Mouse (Mus musculus): ENCODE results near the gene Abhd11. TPM values are rescaled to one million over a fixed set of nuclear protein-coding genes. Genes with fewer than 3 reads are reported as not detected.

Gene Abhd11
- total RNA-seq, 2 experiments from 2014 or later = 64.1 to 69.1 TPM

DNA sequence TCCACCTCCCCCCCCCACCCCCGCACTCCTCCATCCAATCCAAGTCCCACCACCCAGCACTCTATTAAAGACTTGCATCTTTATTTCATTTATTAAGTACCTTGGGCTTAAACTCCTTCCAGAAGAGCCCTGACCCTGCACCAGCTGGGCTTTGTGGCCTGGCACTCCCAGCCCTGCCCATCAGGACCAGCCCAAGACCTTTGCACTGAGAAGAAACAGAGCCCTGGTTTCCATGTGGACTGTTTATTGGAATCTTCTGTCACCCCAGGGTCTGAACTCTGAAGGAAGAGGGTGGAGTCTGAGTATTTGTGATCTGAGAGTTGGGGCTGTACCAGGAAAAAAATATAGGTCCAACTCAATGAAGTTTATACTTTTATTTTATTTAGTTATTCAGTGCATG is 25.8 kb upstream of the Abhd11 start:
- no peak for DNase-seq
- intact Hi-C loops (cut with DNase I; ENCODE audit: low total_unique reads) = no loop called here

GRCm38 (mm10) chr5:134983771-134984170 is 25.2 kb upstream of the Abhd11 start:
- DNase-seq = no peak
- intact Hi-C loops (cut with DNase I; ENCODE audit: low total_unique reads) = no loop called here

GRCm38 (mm10) chr5:134985633-134986297 is 23.2 kb upstream of the Abhd11 start, which contains the start of gene Cldn3:
Gene Cldn3, plus strand, starts transcription at chr5:134986214.
- intact Hi-C loops (cut with DNase I; ENCODE audit: low total_unique reads) = no loop called here
- DNase-seq = peak; percentile 40

DNA sequence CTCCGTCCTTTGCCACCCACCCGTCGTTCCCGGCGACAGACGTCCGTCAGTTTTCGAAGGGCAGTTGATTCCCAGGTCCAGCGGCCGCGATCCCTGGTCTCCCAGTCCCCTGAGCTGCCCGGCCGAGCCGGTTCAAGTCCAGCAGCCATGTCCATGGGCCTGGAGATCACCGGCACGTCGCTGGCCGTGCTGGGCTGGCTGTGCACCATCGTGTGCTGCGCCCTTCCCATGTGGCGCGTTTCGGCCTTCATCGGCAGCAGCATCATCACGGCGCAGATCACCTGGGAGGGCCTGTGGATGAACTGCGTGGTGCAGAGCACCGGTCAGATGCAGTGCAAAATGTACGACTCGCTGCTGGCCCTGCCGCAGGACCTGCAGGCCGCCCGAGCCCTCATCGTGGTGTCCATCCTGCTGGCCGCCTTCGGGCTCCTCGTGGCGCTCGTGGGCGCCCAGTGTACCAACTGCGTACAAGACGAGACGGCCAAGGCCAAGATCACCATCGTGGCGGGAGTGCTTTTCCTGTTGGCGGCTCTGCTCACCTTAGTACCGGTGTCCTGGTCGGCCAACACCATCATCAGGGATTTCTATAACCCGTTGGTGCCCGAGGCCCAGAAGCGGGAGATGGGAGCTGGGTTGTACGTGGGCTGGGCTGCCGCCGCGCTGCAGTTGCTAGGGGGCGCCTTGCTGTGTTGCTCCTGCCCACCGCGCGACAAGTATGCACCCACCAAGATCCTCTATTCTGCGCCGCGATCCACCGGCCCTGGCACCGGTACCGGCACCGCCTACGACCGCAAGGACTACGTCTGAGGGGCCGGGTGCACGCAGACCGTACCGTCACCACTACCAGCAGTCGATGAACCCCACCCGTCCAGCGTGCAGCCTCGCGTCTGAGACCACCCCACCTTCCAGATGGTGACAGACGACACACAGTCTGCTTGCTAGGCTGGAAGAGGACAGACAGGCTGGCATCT is 22.4 kb upstream of the Abhd11 start:
- no peak for DNase-seq
- intact Hi-C loops (cut with DNase I; ENCODE audit: low total_unique reads) = no loop called here

- no peak for DNase-seq
Observed at GRCm38 (mm10) chr5:134989166-134989565, 19.8 kb upstream of the Abhd11 start.

DNA sequence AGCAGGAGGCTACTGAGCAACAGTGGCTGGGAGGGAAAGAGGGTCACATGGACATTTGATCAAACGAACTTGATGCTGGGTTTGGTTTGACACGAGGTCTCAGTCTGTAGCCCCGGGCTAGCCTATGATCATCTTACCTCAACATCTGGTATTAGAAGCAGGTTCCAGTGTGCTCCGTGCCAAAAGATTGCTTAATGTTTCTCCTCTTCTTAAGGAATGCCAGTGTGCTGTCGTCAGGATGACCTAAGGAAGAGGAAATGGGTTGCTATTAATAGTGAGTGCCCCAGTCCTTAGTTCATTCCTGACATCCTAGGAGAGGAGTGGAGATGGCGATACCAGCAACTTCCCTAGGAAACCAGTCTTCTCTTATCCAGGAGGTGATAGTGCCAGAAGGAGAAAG is 19.2 kb upstream of the Abhd11 start:
- intact Hi-C loops (cut with DNase I; ENCODE audit: low total_unique reads) = no loop called here
- DNase-seq = no peak

More at GRCm38 (mm10) chr5:134989166-134989565, 19.8 kb upstream of the Abhd11 start:
- intact Hi-C loops (cut with DNase I; ENCODE audit: low total_unique reads) = no loop called here

- intact Hi-C loops (cut with DNase I; ENCODE audit: low total_unique reads) = no loop called here
- no peak for DNase-seq
Observed at GRCm38 (mm10) chr5:134992566-134992965, 16.4 kb upstream of the Abhd11 start.

DNA sequence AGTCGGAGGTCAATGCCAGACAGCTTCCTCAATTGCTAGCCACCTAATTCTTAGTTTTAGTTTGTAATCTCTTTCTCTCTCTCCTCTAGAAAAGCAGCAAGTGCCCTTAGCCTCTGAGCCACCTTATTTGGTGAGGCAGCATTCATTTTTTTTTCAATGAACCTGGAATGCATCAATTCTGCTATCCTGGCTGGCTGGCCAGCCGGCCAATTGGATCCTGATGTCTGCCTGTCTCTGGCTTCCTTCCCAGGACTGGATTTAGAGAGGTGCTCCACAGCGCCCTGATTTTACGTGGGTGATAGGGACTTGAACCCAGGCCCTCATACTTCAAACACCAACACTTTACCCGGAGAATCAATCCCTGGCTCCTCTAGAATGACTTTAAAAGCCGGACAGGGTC is 10.6 kb upstream of the Abhd11 start:
- DNase-seq = no peak
- intact Hi-C loops (cut with DNase I; ENCODE audit: low total_unique reads) = no loop called here

GRCm38 (mm10) chr5:134999797-135000196 is 9.2 kb upstream of the Abhd11 start:
- no peak for DNase-seq
- intact Hi-C loops (cut with DNase I; ENCODE audit: low total_unique reads) = no loop called here

DNA sequence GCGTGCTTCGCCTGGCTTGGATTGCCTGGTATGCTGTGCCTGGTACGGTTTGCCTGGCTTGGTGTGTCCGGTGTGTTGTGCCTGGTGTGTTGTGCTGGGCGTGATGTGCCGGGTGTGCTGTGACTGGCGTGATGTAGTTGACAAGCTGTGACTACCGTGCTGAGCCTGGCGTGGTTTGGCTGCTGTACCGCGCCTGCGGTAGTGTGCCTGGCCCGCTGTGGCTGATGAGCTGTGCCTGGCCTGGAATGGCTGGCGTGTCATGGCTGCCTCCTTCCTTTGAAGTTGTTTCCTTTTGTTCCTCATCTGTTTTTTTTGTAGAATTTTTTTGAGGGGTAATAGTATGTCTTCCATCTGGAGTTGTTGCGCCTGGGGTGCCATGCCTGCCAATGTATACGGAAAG is 8.2 kb upstream of the Abhd11 start:
- no peak for DNase-seq
- intact Hi-C loops (cut with DNase I; ENCODE audit: low total_unique reads) = no loop called here

GRCm38 (mm10) chr5:135001309-135001708 is 7.6 kb upstream of the Abhd11 start:
- no peak for DNase-seq
- intact Hi-C loops (cut with DNase I; ENCODE audit: low total_unique reads) = no loop called here

GRCm38 (mm10) chr5:135002151-135002550 is 6.8 kb upstream of the Abhd11 start:
- no peak for DNase-seq
- intact Hi-C loops (cut with DNase I; ENCODE audit: low total_unique reads) = no loop called here

DNA sequence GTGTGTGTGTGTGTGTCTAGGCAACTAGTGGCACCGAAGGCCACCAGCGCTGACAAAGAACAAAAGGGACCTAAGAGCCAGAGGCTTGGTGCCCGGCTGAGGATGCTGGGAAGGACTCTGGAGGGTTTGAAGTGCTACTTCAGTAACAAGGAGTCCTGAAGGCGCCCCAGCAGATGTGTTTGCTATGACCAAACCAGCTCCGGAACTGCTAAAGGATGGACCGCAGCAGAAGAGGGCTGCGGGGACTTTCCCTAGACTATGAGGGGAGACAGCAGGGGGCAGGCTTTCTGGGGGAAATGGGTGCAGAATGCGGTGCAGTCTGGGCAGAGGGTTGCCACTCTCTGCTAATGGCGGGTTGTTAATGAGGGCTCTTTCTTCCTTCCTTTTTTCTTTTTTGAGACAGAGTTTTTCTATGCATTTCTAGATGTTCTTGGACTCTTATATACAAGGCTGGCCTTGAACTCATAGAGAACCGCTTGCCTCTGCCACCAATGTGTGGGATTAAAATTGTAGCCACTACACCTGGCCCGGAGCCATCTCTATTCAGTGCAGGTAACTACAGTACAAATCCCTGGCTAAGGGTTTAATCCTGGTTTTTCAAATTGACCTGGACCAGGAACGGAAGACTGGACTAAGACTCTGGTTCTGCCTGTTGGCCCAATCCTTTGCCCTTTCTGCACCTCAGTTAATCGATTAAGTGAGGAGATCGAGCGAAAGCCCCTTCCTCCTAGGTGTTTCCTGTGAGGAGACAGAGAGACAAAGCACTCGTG is 965 bp upstream of the Abhd11 start:
- intact Hi-C loops (cut with DNase I; ENCODE audit: low total_unique reads) = no loop called here
- no peak for DNase-seq

- DNase-seq = peak; percentile 87
- intact Hi-C loops (cut with DNase I; ENCODE audit: low total_unique reads) = loop anchor here (10.0 kb wide), 2 partner anchors 65 to 175 kb away; partner anchors contain the start of genes Baz1b and Vps37d
Observed at GRCm38 (mm10) chr5:135009590-135010319, 803 bp downstream of the Abhd11 start.

- DNase-seq = no peak
- intact Hi-C loops (cut with DNase I; ENCODE audit: low total_unique reads) = loop anchor here (10.0 kb wide), 2 partner anchors 64 to 174 kb away; partner anchors contain the start of genes Baz1b and Vps37d
Observed at GRCm38 (mm10) chr5:135010320-135010709, 1.4 kb downstream of the Abhd11 start.

- DNase-seq = no peak
- intact Hi-C loops (cut with DNase I; ENCODE audit: low total_unique reads) = loop anchor here (10.0 kb wide), 2 partner anchors 64 to 174 kb away; partner anchors contain the start of genes Baz1b and Vps37d
Observed at GRCm38 (mm10) chr5:135010841-135011743, 2.1 kb downstream of the Abhd11 start.

DNA sequence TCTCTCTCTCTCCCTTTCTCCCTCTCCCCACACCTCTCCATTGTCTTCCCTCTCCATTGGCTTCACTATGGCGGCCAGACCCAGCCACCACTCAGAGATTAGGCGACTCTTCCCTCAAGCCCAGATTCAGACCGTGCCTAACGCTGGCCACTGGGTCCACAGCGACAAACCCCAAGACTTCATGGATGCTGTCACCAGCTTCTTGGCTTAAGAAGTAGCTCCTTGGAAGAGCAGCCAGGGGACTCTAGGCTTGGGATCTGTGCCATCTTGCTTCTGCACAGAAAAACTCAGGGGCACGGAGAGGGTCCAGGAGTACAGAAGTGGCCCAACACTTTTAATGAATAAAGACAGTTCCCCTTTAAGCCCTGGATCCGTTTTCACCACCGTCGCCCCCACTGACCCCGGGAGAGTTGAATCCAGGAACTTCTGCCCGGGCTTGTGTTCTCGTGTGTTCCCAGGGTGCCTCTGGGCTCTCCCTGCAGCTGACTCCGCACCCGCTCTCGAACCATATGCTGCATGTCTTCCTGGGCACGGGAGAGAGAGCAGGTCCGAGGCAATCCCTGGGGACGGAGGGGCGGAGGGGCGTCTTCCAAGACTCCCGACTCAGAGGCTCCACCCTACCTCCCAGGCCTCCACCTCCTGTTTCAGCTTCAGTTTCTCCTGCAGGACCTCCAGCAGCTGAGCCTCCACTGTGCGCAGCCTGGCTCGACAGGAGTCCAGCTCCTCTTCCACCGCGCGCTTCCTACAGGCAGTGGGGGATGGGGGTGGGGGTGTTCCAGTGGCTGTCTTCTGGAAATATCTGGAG is 3.1 kb downstream of the Abhd11 start:
- intact Hi-C loops (cut with DNase I; ENCODE audit: low total_unique reads) = loop anchor here (10.0 kb wide), 2 partner anchors 63 to 173 kb away; partner anchors contain the start of genes Baz1b and Vps37d
- DNase-seq = peak; percentile 36

Measured in gastrocnemius, postnatal 14 days (tissue).